Mouse (Mus musculus) E14TG2a.4 (cell line): ENCODE measurements around the gene Oxld1.

Source experiments
- H3K27me3 ChIP-seq: 2 replicates; pipeline ENCODE4 v1.6.1; 2014; ENCODE audit warnings: low read length, control low read depth; ENCODE audit not compliant: insufficient read depth
- H3K36me3 ChIP-seq: 2 replicates; pipeline ENCODE4 v1.6.1; 2014; ENCODE audit warnings: low read length, control low read depth; ENCODE audit not compliant: insufficient read depth
- H3K4me1 ChIP-seq: replicated peaks from 2 replicates; pipeline ENCODE4 v1.6.1; 2014; ENCODE audit warnings: low read depth, low read length, control low read depth
- H3K4me3 ChIP-seq: replicated peaks from 2 replicates; pipeline ENCODE4 v1.5.1; 2014; ENCODE audit warnings: mild to moderate bottlenecking, low read length
- H3K9me3 ChIP-seq: 2 replicates; pipeline ENCODE4 v1.6.1; 2014; ENCODE audit warnings: low read length, control low read depth
- CTCF ChIP-seq: conservative IDR thresholded peaks from 2 replicates; pipeline ENCODE4 v1.5.1; 2014; ENCODE audit warnings: low read length
- NANOG ChIP-seq: IDR thresholded peaks from 2 replicates; pipeline ENCODE4 v1.6.1; 2014; ENCODE audit warnings: borderline replicate concordance, low read length, mixed read lengths
- POU5F1 ChIP-seq: IDR thresholded peaks from 2 replicates; pipeline ENCODE4 v1.6.1; 2014; ENCODE audit warnings: low read length, borderline replicate concordance

Gene Oxld1

GRCm38 (mm10) chr11:120497436-120497835 is 39.6 kb upstream of the Oxld1 start:
- Histone ChIP-seq H3K36me3 (peaks cover 61% of the 10 kb centered on the region), H3K4me1 (peaks cover 40% of the 10 kb centered on the region), H3K9me3 (no peaks in the 10 kb centered on the region), H3K27me3 (no peaks in the 10 kb centered on the region), H3K4me3 (no peak overlapping the region)
- TF ChIP-seq NANOG (no peak), CTCF (no peak), POU5F1 (no peak)

DNA sequence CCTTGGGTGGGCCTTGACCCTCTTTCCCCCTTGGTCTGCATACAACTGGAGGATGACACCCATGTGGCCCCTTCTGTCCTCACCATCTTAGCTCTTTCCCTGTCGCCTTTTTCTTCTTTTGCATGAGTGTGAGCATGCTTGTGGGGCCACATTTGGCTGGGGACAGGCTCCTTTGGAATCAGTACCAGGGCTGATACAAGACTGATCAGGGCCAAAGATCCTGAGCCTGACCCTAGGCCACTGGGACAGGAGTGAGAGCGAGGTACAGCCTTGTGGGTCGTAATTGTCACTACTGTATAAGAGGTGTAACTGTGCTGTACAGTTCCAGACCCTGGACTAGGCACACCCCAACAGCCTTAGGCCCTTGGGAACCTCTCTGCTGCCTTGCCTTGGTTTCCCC is 36.0 kb upstream of the Oxld1 start:
- TF ChIP-seq POU5F1: no peak
- TF ChIP-seq CTCF: no peak
- TF ChIP-seq NANOG: no peak
- Histone ChIP-seq H3K27me3 (no peaks in the 10 kb centered on the region), H3K4me1 (peaks cover 66% of the 10 kb centered on the region), H3K4me3 (no peak overlapping the region), H3K9me3 (no peaks in the 10 kb centered on the region), H3K36me3 (peaks cover 74% of the 10 kb centered on the region)

- no peak for TF ChIP-seq POU5F1
- TF ChIP-seq CTCF: no peak
- TF ChIP-seq NANOG: no peak
- Histone ChIP-seq H3K4me3 (0 out of 2 replicates have a peak overlapping the region, but pooled peaks have one; percentile 96), H3K9me3 (no peaks in the 10 kb centered on the region), H3K27me3 (no peaks in the 10 kb centered on the region), H3K4me1 (peaks cover 66% of the 10 kb centered on the region), H3K36me3 (peaks cover 74% of the 10 kb centered on the region)
Observed at GRCm38 (mm10) chr11:120493351-120493750, 35.5 kb upstream of the Oxld1 start.

DNA sequence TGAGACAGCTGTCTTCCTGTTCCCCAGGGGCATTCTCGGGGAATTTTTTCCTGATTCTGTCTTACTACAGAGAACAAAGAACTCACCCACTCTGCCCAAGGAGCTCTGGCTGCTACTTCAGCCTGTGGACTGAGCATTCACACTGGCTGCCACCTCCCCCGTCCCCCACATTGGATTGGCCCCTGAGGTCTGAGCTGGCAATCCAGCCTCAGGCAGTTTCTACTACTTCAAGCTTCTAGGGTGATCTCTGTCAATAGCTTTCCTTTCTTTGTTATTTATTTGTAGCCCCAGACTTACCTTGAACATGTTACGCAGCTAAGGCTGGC is 35.0 kb upstream of the Oxld1 start:
- Histone ChIP-seq H3K36me3 (peaks cover 74% of the 10 kb centered on the region), H3K4me1 (peaks cover 67% of the 10 kb centered on the region), H3K9me3 (no peaks in the 10 kb centered on the region), H3K27me3 (no peaks in the 10 kb centered on the region), H3K4me3 (peak overlapping the region; percentile 96)
- TF ChIP-seq POU5F1: no peak
- no peak for TF ChIP-seq NANOG
- no peak for TF ChIP-seq CTCF

GRCm38 (mm10) chr11:120492024-120492877 is 34.4 kb upstream of the Oxld1 start:
- Histone ChIP-seq H3K36me3 (peaks cover 74% of the 10 kb centered on the region), H3K9me3 (no peaks in the 10 kb centered on the region), H3K4me3 (peak overlapping the region; percentile 96), H3K4me1 (peaks cover 68% of the 10 kb centered on the region), H3K27me3 (no peaks in the 10 kb centered on the region)
- TF ChIP-seq NANOG (no peak), POU5F1 (no peak), CTCF (no peak)

DNA sequence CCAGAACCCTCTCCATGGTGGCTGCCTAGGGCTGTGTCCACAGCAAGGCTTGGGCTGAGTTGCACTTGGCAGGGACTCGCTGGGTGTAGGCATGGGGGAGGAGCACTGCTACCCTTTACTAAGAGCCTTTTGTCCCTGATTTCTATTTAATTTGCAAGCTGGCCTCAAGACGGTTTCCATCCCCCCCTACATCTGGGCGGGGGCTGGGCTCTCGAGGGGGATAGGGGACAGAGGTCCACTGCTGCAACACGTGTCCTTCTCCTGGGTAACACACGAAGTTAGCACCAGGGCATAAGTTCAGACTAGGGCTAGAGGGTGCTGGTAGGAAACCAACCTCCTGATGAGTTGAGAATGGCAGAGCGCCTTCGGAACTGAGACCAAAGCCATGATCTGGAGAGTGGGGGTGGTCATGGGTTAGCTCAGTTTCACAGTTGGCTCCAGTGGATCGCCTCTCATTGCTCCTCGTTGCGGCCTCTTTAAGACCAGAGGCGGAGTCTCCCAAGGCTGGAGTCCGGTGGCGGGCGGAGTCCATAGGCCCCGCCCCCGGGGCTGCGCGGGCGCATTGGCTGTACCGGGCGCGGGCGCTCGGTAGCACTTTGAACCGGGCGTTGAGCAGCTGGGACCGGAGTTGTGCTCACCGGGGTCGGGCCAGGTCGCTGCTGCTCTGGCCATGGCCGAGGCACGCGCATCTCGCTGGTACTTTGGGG is 33.6 kb upstream of the Oxld1 start, which contains the start of gene Slc25a10:
Slc25a10 (plus strand) TSS at position 524 of the 707 bp plus-strand sequence.
- TF ChIP-seq NANOG: no peak
- no peak for TF ChIP-seq POU5F1
- no peak for TF ChIP-seq CTCF
- Histone ChIP-seq H3K4me3 (peak within 1 kb of the TSS; percentile 96), H3K9me3 (no peaks in the 10 kb centered on the region), H3K4me1 (peaks cover 68% of the 10 kb centered on the region), H3K27me3 (no peaks in the 10 kb centered on the region), H3K36me3 (peaks cover 74% of the 10 kb centered on the region)

- peaks cover 74% of the 10 kb centered on the region for H3K36me3 ChIP-seq
- no peak for TF ChIP-seq NANOG
- no peak for TF ChIP-seq CTCF
- no peak for TF ChIP-seq POU5F1
- no peaks in the 10 kb centered on the region for H3K27me3 ChIP-seq
- H3K4me3 ChIP-seq: peak overlapping the region; percentile 96
- H3K9me3 ChIP-seq: no peaks in the 10 kb centered on the region
- H3K4me1 ChIP-seq: peaks cover 78% of the 10 kb centered on the region
Observed at GRCm38 (mm10) chr11:120490291-120491046, 32.6 kb upstream of the Oxld1 start.
